Mouse (Mus musculus): ENCODE data around the gene Gstp3. TPM values are rescaled to one million over a fixed set of nuclear protein-coding genes. Genes with fewer than 3 reads are reported as not detected.

Gene Gstp3
- total RNA-seq, 2 experiments from 2014 or later, result not detected

Other genes with a start within 250 kb of the Gstp3 start
- gene Chka, start 207.8 kb downstream of the Gstp3 start, total RNA-seq (2021), result 100 to 1,000 TPM in 1 of 2 experiments, 10 to 100 TPM in 1; 98.1 to 104 TPM
- 10 to 100 TPM; 19.1 to 26.0 TPM for gene Tcirg1, start 152.4 kb downstream of the Gstp3 start, total RNA-seq (2021)
- 100 to 1,000 TPM; 134 to 139 TPM for gene Ndufs8, start 146.8 kb downstream of the Gstp3 start, total RNA-seq (2021)
- gene Aldh3b1, start 129.8 kb downstream of the Gstp3 start, total RNA-seq (2021), result 1 to 10 TPM; 1.3 to 1.7 TPM
- 10 to 100 TPM; 13.9 to 20.7 TPM for gene Unc93b1, start 124.4 kb downstream of the Gstp3 start, total RNA-seq (2021)
- gene Aldh3b3, start 100.9 kb downstream of the Gstp3 start, total RNA-seq (2021), result not detected
- 1 to 10 TPM; 1.3 to 1.4 TPM for gene Aldh3b2, start 87.2 kb downstream of the Gstp3 start, total RNA-seq (2021)
- gene Acy3, start 73.0 kb downstream of the Gstp3 start, total RNA-seq (2021), result 1 to 10 TPM; 1.9 to 2.2 TPM
- not detected for gene Tbx10, start 66.8 kb downstream of the Gstp3 start, total RNA-seq (2021)
- gene Nudt8, start 59.0 kb downstream of the Gstp3 start, total RNA-seq (2021), result 1 to 10 TPM; 9.0 to 9.4 TPM
- 1 to 10 TPM; 1.7 TPM for gene Gm49405, start 58.9 kb downstream of the Gstp3 start, total RNA-seq (2021)
- 1 to 10 TPM; 2.9 to 3.3 TPM for gene Doc2g, start 56.3 kb downstream of the Gstp3 start, total RNA-seq (2021)
- gene Ndufv1, start 46.8 kb downstream of the Gstp3 start, total RNA-seq (2021), result 100 to 1,000 TPM; 197 to 207 TPM
- gene Gstp1, start 21.6 kb downstream of the Gstp3 start, total RNA-seq (2021), result 100 to 1,000 TPM; 263 to 285 TPM
- gene Gstp2, start 13.5 kb downstream of the Gstp3 start, total RNA-seq (2021), result 10 to 100 TPM; 18.5 to 23.6 TPM
- not detected for gene Cabp2, start 22.0 kb upstream of the Gstp3 start, total RNA-seq (2021)
- 10 to 100 TPM; 21.5 to 23.6 TPM for gene Cdk2ap2, start 37.6 kb upstream of the Gstp3 start, total RNA-seq (2021)
- 100 to 1,000 TPM; 178 to 201 TPM for gene Pitpnm1, start 40.4 kb upstream of the Gstp3 start, total RNA-seq (2021)
- 10 to 100 TPM; 74.6 to 76.5 TPM for gene Aip, start 66.3 kb upstream of the Gstp3 start, total RNA-seq (2021)
- gene Gpr152, start 80.2 kb upstream of the Gstp3 start, total RNA-seq (2021), result not detected
- gene Cabp4, start 84.5 kb upstream of the Gstp3 start, total RNA-seq (2021), result under 1 TPM in 1 of 2 experiments, not detected in 1; 0.30 TPM
- 10 to 100 TPM; 82.0 to 88.5 TPM for gene Coro1b, start 89.0 kb upstream of the Gstp3 start, total RNA-seq (2021)
- gene Ptprcap, start 94.0 kb upstream of the Gstp3 start, total RNA-seq (2021), result 1 to 10 TPM; 1.3 to 2.5 TPM
- gene Rps6kb2, start 103.8 kb upstream of the Gstp3 start, total RNA-seq (2021), result 10 to 100 TPM; 31.6 to 39.9 TPM
- 1 to 10 TPM; 3.0 to 3.6 TPM for gene Carns1, start 115.9 kb upstream of the Gstp3 start, total RNA-seq (2021)
- 1 to 10 TPM; 1.6 to 2.1 TPM for gene Tbc1d10c, start 131.7 kb upstream of the Gstp3 start, total RNA-seq (2021)
- gene Ppp1ca, start 132.5 kb upstream of the Gstp3 start, total RNA-seq (2021), result 100 to 1,000 TPM; 295 to 307 TPM
- 1 to 10 TPM; 8.0 to 8.9 TPM for gene Rad9a, start 142.1 kb upstream of the Gstp3 start, total RNA-seq (2021)
- gene Clcf1, start 154.7 kb upstream of the Gstp3 start, total RNA-seq (2021), result under 1 TPM; 0.36 to 0.75 TPM
- gene AC109138.7, start 154.8 kb upstream of the Gstp3 start, total RNA-seq (2021), result not detected
- gene Pold4, start 172.3 kb upstream of the Gstp3 start, total RNA-seq (2021), result 10 to 100 TPM; 14.4 to 15.8 TPM
- gene Ssh3, start 209.6 kb upstream of the Gstp3 start, total RNA-seq (2021), result 10 to 100 TPM; 49.0 to 66.1 TPM
- 10 to 100 TPM; 76.3 to 89.4 TPM for gene Ankrd13d, start 223.6 kb upstream of the Gstp3 start, total RNA-seq (2021)
- 100 to 1,000 TPM; 141 to 147 TPM for gene Grk2, start 246.7 kb upstream of the Gstp3 start, total RNA-seq (2021)